Mouse (Mus musculus) forebrain, postnatal 0 days (tissue): ENCODE measurements around the gene Adcyap1r1. TPM values are rescaled to one million over a fixed set of nuclear protein-coding genes. Genes with fewer than 3 reads are reported as not detected.

Experiments
- ATAC-seq: fragments of 200-750 bp; cut with Nextera tagmentation; 2 replicates; pipeline ENCODE4 v1.8.0; 2017; ENCODE audit warnings: mild to moderate bottlenecking, moderate library complexity
- DNase-seq: peaks from one replicate; pipeline ENCODE4 v3.0.0-alpha.2; 2015
- H3K27ac ChIP-seq: fragments of 300-500 bp; sonication (generic); 2 replicates; pipeline ENCODE4 v1.5.1; 2014; ENCODE audit warnings: low read depth, mild to moderate bottlenecking, antibody characterized with exemption, low read length, moderate library complexity, mixed read lengths
- H3K27me3 ChIP-seq: fragments of 300-500 bp; sonication (generic); 2 replicates; pipeline ENCODE4 v1.6.1; 2014; ENCODE audit warnings: mild to moderate bottlenecking, low read length, mixed read lengths; ENCODE audit not compliant: insufficient read depth
- H3K36me3 ChIP-seq: fragments of 300-500 bp; sonication (generic); 2 replicates; pipeline ENCODE4 v1.6.1; 2014; ENCODE audit warnings: mild to moderate bottlenecking, moderate library complexity; ENCODE audit not compliant: insufficient read depth
- H3K4me1 ChIP-seq: fragments of 300-500 bp; sonication (generic); 2 replicates; pipeline ENCODE4 v1.6.1; 2014; ENCODE audit warnings: antibody characterized with exemption; ENCODE audit not compliant: insufficient read depth
- H3K4me2 ChIP-seq: fragments of 300-500 bp; sonication (generic); 2 replicates; pipeline ENCODE4 v1.6.1; 2014; ENCODE audit warnings: low read depth, mild to moderate bottlenecking, moderate library complexity
- H3K4me3 ChIP-seq: fragments of 300-500 bp; sonication (generic); 2 replicates; pipeline ENCODE4 v1.5.1; 2014; ENCODE audit warnings: low read depth, low read length, mixed read lengths
- H3K9ac ChIP-seq: fragments of 300-500 bp; sonication (generic); 2 replicates; pipeline ENCODE4 v1.6.1; 2014; ENCODE audit warnings: mild to moderate bottlenecking
- H3K9me3 ChIP-seq: fragments of 300-500 bp; sonication (generic); 2 replicates; pipeline ENCODE4 v1.6.1; 2016; ENCODE audit warnings: low read length
- CTCF ChIP-seq: sonication (generic); IDR thresholded peaks from 2 replicates; pipeline ENCODE4 v1.5.1; 2016; ENCODE audit warnings: antibody characterized with exemption, control low read depth, low read depth
- WGBS: fragments of 180-500 bp; shearing (Covaris S2); extraction: QIAGEN DNeasy Blood & Tissue Kit; methylation state at CpG from one replicate; pipeline ENCODE4 v1.1.7; 2014; 5-methylcytosine and 5-hydroxymethylcytosine counted together
- polyA plus RNA-seq: library from polyadenylated mRNA; unstranded; fragments of >200 nt; fragmentation: Nextera tagmentation; extraction: Ambion mirVana; gene quantifications from 2 replicates; pipeline ENCODE4 v1.2.1, GENCODE M21; 2015
- total RNA-seq: library from RNA; depleted of rRNA; stranded (reverse); fragments of >200 nt; gene quantifications from 2 replicates; pipeline ENCODE4 v1.2.3, GENCODE M21; 2014

Adcyap1r1 gene
- total and polyA plus RNA-seq, 2 experiments from 2014 or later, result 43.4 to 120 TPM

GRCm38 (mm10) chr6:55512066-55512703 lies 60.4 kb downstream of the Adcyap1r1 start:
- peak overlapping the region; percentile 11; the same call in 1 of the 2 replicates for H3K4me2 ChIP-seq
- H3K9me3 ChIP-seq, result peaks cover 4% of the 10 kb centered on the region; the same call in 1 of the 2 replicates
- H3K4me1 ChIP-seq, result no peaks in the 10 kb centered on the region
- no peak for DNase-seq
- 23% methylated on average over 19 of the region's 19 CpGs for WGBS
- no peak for TF ChIP-seq CTCF
- peak; percentile 46 for ATAC-seq
- no peaks in the 10 kb centered on the region for H3K27me3 ChIP-seq
- no peak overlapping the region for H3K9ac ChIP-seq
- H3K4me3 ChIP-seq, result no peak overlapping the region
- H3K36me3 ChIP-seq, result no peaks in the 10 kb centered on the region
- H3K27ac ChIP-seq, result no peak overlapping the region

- H3K9me3 ChIP-seq, result peaks cover 4% of the 10 kb centered on the region; the same call in 1 of the 2 replicates
- no peaks in the 10 kb centered on the region for H3K27me3 ChIP-seq
- no peaks in the 10 kb centered on the region for H3K4me1 ChIP-seq
- DNase-seq, result no peak
- H3K4me2 ChIP-seq, result no peak overlapping the region
- no peak overlapping the region for H3K27ac ChIP-seq
- 58% methylated on average over 5 of the region's 5 CpGs for WGBS
- H3K36me3 ChIP-seq, result no peaks in the 10 kb centered on the region
- ATAC-seq, result no peak
- H3K9ac ChIP-seq, result no peak overlapping the region
- no peak for TF ChIP-seq CTCF
- no peak overlapping the region for H3K4me3 ChIP-seq
Measured at GRCm38 (mm10) chr6:55513477-55513876, 61.7 kb downstream of the Adcyap1r1 start.

GRCm38 (mm10) chr6:55519605-55520201 lies 67.9 kb downstream of the Adcyap1r1 start:
- H3K27ac ChIP-seq, result no peak overlapping the region
- peaks cover 4% of the 10 kb centered on the region; the same call in 1 of the 2 replicates for H3K9me3 ChIP-seq
- no peaks in the 10 kb centered on the region for H3K36me3 ChIP-seq
- DNase-seq (peak; percentile 95), ATAC-seq (peak; percentile 95)
- H3K4me1 ChIP-seq, result no peaks in the 10 kb centered on the region
- 15% methylated on average over 11 of the region's 11 CpGs for WGBS
- no peaks in the 10 kb centered on the region for H3K27me3 ChIP-seq
- TF ChIP-seq CTCF, result peak; percentile 93
- no peak overlapping the region for H3K4me3 ChIP-seq
- H3K9ac ChIP-seq, result no peak overlapping the region
- H3K4me2 ChIP-seq, result peak overlapping the region; percentile 37

GRCm38 (mm10) chr6:55520237-55521095 lies 68.7 kb downstream of the Adcyap1r1 start:
- no peaks in the 10 kb centered on the region for H3K36me3 ChIP-seq
- peak; percentile 86 for DNase-seq
- 30% methylated on average over 11 of the region's 11 CpGs for WGBS
- no peaks in the 10 kb centered on the region for H3K27me3 ChIP-seq
- peak overlapping the region; percentile 37 for H3K4me2 ChIP-seq
- ATAC-seq, result peak; percentile 92
- H3K9me3 ChIP-seq, result no peaks in the 10 kb centered on the region
- no peaks in the 10 kb centered on the region for H3K4me1 ChIP-seq
- TF ChIP-seq CTCF, result peak; percentile 70
- no peak overlapping the region for H3K4me3 ChIP-seq
- H3K9ac ChIP-seq, result no peak overlapping the region
- no peak overlapping the region for H3K27ac ChIP-seq

- Histone ChIP-seq H3K27me3 (no peaks in the 10 kb centered on the region), H3K9ac (no peak overlapping the region), H3K27ac (no peak overlapping the region), H3K9me3 (no peaks in the 10 kb centered on the region), H3K4me2 (no peak overlapping the region), H3K36me3 (no peaks in the 10 kb centered on the region), H3K4me1 (0 out of 2 replicates have a peak, but pooled peaks cover 8% of the 10 kb centered on the region), H3K4me3 (no peak overlapping the region)
- 89% methylated on average over 2 of the region's 2 CpGs for WGBS
- DNase-seq (no peak), ATAC-seq (no peak)
- TF ChIP-seq CTCF, result no peak
Measured at GRCm38 (mm10) chr6:55536469-55536868, 84.7 kb downstream of the Adcyap1r1 start.

- H3K4me2 ChIP-seq, result peak overlapping the region; percentile 25
- no peak for TF ChIP-seq CTCF
- peak overlapping the region; percentile 42 for H3K27ac ChIP-seq
- ATAC-seq (peak; percentile 75), DNase-seq (peak; percentile 62)
- H3K4me1 ChIP-seq, result 0 out of 2 replicates have a peak, but pooled peaks cover 8% of the 10 kb centered on the region
- no peaks in the 10 kb centered on the region for H3K36me3 ChIP-seq
- H3K27me3 ChIP-seq, result no peaks in the 10 kb centered on the region
- no peak overlapping the region for H3K4me3 ChIP-seq
- H3K9me3 ChIP-seq, result no peaks in the 10 kb centered on the region
- WGBS, result 30% methylated on average over 10 of the region's 10 CpGs
- peak overlapping the region; percentile 6; the same call in 1 of the 2 replicates for H3K9ac ChIP-seq
Measured at GRCm38 (mm10) chr6:55539196-55539595, 87.4 kb downstream of the Adcyap1r1 start.
